Mouse (Mus musculus) stomach, postnatal 0 days (tissue): ENCODE measurements around the gene Hnrnph1.

Experiments
- CTCF ChIP-seq: IDR thresholded peaks from 2 replicates; pipeline ENCODE4 v1.5.1; 2016; ENCODE audit warnings: antibody characterized with exemption, low read depth, mild to moderate bottlenecking, moderate library complexity
- EP300 ChIP-seq: optimal IDR thresholded peaks from 2 replicates; pipeline ENCODE3; 2016; ENCODE audit warnings: antibody characterized with exemption

GRCm38 (mm10) chr11:50402481-50402880 lies 25.7 kb downstream of the Hnrnph1 start:
- TF ChIP-seq EP300 (no peak), CTCF (no peak)
